Mouse (Mus musculus) thymus, adult 2 months (tissue): ENCODE measurements around the gene St13.

Experiments used
- CTCF ChIP-seq: fragments of 200-500 bp; IDR thresholded peaks from 2 replicates; pipeline ENCODE4 v1.5.1; 2012; ENCODE audit warnings: mild to moderate bottlenecking, control low read depth, low read length, moderate library complexity, borderline replicate concordance; ENCODE audit not compliant: control insufficient read depth, poor library complexity, insufficient read depth; ENCODE audit errors: extremely low read depth
- POLR2A ChIP-seq: fragments of 200-500 bp; IDR thresholded peaks from 2 replicates; pipeline ENCODE4 v1.6.1; 2012; ENCODE audit warnings: mild to moderate bottlenecking, low read length, control low read depth, moderate library complexity; ENCODE audit not compliant: control insufficient read depth, poor library complexity, insufficient read depth; ENCODE audit errors: extremely low read depth

GRCm38 (mm10) chr15:81358943-81359342 is 40.9 kb downstream of the St13 start:
- TF ChIP-seq CTCF = no peak
- TF ChIP-seq POLR2A = no peak
